Mouse (Mus musculus) 416B (cell line): Measurements from ENCODE around the gene Fam92b.

Experiments
- DNase-seq: peaks from one replicate; pipeline ENCODE4 v3.0.0; 2011; ENCODE audit warnings: low read depth

The Fam92b gene

DNA sequence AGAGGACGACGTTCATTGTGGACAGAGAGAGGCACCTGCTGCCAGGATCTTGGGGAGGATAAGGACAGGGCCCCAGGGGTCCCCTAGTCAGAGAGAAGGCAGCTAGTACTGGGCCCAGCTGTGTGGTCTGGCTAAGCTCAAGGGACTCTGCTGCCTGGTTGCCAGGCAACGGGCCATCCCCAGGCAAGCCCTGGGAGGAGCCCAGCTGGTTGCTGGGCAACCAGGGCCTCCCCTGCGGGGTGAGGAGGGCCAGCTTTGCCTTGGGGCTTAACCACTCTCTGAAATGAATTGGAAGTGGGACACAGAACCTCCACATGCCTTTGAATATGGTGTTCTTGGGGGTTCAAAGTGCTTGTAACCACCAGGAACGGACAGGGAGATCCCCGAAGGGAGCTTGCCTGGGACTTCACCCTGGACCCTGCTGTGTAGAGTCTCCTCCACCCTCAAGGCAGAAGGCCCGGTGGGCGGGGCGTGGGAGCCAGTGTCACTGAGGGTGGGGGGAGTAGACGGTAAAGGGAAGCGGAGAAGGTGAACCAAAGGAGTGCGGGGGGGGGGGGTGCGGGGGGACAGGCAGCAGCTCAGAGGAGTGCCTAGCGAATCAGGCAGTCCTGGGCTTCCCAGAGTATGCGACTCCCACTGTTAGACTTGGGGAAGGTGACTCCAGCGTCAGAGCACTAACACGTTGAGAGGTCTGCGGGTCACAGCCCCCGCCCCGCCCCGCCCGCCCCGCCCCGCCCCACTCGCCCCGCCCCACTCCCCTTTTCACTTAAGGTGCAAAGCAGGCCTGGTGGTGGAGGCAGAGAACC, at the start of gene Fam92b:
Gene Fam92b, minus strand, starts transcription at position 149 of the 806 bp plus-strand sequence.
- no peak for DNase-seq

DNA sequence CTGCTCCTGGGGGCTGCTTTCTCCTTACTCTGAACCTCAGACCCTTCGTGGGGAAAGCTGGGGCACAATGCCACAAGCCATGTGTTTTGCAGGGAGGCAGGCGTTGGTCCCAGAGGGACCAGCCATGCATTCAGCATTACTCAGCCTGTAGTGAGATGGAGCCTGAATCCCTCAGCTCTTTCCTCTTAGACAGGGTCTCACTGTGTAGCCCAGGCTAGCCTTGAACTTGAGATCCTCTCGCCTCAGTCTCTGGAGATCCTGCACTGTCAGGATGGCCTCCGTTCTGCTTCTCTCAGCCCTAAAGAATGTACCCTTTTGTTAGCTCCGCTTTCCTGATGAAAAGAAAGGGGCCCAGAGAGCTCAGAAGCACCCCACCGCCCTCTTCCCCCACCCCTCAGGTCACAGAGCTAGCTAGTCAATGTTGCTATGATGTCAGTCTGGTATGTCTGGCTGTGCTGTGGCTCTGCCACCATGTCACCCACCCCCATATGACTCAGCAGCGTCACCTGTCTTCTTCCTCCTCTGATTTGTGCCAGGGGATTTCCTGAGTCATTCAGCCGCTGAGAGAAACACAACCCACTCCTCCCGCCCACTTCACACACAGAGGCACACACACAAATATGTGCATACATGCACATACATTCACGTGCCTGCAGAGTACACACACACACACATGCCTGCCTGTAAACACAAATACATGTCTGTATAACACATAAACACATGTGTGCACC, 48.3 kb upstream of the Fam92b start:
- DNase-seq: peak; percentile 47

DNA sequence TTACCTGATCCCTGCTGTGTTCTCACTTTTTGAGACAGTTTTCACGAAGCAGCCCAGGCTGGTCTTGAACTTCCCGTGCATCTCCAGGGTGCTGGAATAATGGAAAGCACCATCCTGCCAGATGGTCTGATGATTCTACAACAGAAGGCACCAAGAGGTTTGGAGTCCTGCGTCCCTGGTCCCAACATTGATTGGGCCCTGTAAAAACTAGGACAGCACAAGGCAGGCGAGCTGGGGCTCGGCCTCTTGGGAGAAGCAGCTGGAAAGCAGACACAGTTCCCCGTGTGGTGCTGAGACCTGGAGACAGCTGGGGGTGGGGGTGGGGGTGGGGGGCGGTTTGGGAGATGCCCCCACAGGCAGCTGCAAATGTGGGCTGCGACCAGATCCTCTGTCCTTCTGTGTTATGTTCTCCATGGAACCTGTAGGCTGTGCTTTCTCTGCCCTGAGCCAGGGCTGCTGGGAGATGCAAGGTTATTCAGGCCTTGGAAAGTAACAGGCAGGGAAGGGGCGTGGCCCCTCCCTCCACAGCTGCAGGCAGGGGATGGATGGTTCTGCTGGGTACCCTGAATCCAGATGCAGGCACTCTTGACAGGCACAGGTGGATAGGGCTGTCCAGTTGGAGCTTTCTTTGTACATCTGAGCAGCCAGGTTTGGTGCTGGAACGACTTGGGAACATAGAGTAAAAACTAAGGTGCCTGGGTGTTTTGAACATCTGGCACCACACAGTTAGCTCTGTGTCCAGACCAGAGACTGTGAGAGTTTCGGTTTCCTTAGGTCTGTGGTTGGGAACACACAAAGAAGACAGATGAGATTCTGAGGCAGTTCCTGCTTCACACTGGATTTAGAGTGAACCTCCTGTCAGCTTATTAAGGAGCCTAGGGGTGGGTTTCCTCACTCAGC, 47.5 kb upstream of the Fam92b start:
- DNase-seq: no peak

DNA sequence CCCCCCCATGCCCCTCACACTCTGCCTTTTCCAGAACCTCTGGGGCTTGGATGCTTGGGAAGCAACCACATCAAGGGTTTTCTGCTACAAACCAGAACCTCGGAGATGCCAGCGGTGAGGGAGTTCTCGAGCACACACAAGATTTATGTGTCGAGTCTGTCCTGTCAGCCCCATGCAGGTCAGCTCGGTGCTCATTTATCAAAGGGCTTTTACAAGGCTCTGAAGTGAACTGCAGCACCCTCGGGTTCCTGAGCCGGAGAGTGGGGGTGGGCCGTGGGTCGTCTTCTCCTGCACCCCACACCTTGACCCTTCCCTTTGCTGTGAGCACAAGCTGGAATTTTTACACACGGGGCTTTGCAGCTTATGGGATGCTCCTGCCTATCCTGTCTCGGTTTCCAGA, 45.3 kb upstream of the Fam92b start:
- no peak for DNase-seq

DNA sequence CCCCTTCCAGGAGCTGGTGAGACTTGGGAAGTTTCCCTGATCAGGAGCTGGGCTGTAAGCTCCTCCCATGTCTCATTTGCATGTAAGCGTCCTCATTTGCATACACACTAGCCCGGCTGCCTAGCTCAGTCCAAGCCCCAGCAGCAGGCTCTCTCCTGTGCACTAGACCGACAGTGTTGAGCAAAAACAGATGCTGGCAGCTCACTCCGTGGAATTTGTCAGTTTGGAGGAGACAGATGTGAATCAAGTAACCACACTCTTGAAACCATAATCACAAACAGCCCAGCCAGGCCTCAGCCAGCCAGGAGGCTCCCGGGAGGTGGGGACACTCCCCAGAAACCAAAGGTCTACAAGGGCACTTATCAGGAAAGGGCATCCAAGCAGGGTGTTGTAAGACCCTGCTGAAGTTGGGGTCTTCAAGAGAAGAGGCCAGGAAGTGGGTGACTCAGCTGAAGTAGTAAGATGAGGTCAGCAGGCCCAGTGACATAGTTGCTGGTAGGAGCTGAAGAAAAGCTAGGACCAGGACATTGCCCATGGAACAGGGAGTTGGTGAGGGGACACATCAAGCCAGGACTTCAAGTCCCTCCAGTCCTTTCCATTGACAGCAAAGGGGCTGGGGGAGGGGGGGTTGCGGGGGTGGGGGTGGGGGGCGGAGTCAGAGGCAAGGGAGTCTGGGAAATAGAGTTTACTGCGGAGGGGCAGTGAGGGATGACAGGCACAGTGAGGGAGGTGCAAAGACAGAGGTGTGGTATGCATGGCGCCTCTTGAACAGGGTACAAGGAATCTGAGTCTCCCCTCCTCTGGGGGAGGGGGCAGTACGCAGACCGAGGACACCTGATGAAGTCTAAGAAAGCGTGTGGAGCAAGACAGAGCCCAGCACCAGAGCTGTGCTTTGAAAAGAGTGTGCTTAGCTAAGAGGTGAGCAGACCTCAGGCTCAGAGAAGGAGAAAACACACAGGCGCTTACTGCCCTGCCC, 39.9 kb upstream of the Fam92b start:
- peak; percentile 32 for DNase-seq

DNA sequence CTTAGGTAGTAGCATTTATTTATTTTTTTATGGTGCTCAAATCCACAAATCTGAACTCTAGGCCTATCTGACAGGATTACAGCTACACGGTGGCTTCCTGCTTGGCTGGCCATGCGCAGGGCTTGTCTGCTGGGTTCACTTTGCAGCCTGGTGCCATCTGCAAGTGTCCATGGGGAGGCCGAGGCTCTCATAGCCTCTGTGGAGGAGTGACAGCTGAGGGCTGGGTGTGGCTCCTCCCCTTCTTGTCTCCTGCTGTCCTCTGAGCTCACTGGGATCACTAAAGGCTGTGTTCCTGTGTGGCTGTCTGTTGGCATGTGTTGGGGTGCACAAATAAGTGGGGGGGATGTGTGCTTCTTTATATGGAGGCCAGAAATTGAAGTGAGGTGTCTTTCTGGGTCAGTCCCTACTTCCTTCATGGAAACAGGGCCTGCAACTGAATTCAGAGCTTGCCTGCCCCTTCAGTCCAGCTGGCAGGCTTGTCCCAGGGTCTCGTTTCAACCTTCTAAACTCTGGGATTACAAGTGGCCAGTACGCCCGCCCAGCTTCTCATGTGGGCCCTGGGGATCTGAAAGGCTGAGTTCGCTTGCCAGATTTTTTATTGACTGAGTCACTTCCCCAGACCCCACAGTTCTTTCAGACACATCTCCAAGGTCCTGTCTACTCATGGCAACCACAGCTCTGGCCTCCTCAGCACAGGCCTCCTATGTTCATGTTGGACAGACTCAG, 38.3 kb upstream of the Fam92b start:
- peak; percentile 4 for DNase-seq

DNA sequence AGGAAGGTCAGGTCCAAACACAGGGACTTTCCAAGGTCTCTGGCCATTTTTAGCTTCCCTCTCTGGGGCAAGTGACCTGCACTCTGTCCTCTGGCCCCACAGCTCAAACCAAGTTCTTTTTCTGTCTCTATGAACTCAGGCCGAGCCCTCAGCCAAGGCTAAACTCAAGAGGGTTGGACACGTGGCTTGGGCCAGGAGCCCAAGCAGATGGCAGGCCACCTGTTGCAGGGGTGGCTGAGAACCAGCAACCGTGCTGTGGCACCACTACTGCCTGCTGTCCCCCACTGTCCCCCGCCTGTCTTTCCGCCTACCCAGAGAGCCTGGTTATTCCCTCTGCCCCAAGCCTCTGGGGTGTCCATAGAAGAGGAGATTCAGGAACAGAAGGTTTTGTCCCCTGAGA, 36.7 kb upstream of the Fam92b start:
- DNase-seq: no peak

DNA sequence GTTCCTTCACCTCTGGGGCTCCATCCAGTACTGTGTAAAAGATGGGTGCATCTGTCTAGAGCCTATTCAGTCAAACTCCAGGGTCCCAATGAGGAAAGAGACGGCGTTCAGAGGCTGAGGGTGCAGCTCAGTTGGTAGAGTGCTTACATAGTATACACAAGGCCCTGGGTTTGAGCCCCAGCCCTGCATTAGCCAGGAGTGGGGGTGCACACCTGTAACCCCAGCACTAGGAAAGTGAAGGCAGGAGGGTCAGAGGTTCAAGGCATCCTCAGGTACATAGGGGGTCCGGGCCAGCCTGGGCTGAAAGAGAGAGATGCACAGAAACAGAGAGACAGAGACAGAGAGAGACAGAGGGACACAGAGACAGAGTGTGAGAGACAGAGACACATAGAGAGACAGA, 36.0 kb upstream of the Fam92b start:
- DNase-seq: no peak

DNA sequence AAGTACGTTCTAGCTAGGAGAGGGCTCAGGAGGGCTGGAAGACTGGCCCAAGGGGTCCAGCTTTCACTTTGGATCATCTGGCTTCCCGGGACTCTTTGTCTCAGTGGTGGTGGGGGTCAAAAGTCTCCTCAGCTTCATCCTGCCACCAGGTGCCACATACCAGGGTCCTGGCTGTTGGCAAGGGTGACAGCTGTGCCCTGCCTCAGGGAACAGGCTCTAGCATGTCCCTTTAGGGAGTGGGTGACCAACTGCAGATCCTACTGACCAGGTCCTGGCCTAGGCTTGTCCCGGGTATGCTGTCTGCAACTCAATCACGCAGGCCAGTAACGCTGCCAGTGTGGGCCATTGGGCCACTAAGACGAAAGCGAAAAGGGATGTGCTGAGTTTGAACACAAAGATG, 35.3 kb upstream of the Fam92b start:
- no peak for DNase-seq

DNA sequence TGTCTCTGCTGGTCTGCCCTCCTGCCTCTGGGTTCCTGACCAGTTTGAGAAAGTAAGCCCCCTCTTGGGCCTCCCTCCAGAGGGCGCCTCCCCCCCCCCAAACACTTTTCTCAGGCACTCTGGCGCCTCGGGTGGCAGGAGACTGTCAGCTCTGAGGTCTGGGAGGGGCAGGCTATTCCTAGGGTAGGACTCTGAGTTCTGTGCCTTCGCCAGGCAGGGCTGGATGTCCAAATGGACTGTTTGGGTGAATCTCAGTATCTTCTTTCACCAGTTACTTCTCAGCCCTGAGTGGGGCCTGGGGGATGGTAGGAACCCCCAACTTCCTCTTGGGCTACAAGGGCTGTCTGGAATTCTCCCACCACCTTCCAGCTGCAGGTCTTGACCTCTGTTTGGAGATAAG, 34.1 kb upstream of the Fam92b start:
- DNase-seq: no peak

DNA sequence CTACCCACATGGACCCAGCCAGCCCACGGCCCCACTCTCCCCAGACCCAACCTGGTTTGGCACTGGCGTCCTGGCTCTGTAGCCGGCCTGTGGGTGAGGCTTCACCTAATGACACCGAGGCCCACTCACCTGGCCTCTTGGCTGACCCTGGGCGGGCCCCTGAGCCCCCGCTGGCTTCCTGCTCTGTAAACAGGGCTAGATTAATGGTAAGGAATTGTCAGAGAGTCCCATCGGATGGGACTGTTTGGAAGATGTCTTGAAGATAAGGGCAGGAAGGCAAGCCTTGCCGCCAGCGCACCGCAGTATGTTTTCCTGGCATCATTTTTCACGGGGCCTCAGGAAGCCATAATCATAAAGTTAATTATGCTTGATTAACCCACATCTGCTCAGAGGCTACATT, 30.8 kb upstream of the Fam92b start:
- no peak for DNase-seq

DNA sequence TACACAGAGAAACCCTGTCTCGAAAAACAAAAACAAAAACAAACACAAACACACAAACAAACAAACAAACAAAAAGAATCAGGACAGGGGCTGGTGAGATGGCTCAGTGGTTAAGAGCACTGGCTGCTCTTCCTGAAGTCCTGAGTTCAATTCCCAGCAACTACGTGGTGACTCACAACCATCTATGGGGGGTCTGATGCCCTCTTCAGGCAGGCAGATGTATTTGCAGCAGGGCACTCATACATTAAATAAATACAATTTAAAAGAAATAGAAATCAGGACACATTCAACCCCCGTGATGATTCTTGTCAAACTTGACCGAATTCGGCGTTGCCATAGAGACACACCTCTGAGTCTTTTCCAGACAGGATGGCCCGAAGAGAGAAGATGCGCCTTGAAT, 30.1 kb upstream of the Fam92b start:
- DNase-seq: peak; percentile 16

DNA sequence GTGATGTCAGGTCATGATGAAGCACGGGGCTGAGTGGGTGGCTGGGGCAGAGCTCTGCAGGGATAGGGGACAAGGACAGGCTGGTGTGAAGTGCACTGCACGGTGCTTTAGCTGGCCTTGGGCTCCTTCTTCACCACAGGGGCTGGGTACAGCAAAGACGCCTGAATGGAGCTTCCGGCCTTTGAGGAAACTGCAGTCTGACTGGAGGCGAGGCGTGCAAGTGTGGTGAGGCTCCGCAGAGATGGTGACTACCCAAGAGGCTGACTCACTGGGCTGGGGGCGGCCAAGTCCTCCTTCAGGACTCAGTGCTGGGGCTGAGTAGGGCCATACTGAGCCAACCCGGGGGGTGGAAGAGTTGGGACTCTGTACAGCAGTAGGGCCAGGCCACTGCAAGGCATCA, 28.6 kb upstream of the Fam92b start:
- DNase-seq: peak; percentile 42

DNA sequence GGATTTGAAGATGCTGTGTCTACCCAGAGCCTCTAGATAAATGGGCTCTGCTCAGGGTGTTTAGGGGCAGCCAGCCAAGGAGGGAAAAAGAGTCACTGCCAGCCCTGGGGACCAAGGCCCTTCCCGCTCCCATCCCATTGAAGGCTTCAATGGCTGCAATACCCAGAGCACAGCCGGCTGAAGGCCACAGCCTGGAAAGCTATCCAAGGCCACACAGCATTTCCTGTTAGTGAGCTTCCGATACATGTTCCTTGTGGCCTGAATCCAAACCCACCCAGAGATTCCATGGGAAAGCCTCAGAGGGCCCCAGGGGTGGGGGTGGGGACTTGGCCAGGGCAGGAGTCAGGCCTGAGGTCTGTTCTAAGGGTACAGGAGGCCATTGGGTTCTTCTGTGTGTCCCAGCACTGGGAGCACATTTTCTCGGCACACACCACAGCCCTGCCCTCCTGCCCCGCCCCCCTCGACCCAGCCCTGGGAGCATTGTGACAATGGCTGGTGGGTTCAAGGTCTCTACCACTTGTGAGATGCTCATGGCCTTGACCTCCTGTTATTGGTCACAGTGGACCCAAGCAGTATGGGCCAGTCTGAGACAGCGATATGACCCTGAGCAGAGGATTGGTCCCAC, 27.6 kb upstream of the Fam92b start:
- no peak for DNase-seq

DNA sequence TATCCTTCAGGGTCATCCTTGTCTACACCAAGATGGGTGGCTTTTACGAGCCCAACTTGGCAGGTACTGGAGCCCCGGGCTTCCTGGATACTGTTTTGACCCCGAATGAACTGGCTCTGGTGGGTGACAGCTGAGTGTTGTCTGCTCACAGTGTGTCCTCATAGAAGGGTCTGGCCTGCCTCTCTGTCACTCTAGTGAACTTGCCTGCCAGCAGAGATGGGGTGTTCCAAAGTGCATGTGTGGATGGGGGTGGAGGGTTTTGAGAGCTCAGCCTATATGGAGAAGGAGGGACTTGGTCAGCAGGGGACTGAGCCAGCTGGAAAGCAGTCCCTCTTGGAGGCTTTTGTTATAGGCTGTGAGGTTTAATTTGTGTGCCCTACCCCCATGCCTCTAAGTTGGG, 25.3 kb upstream of the Fam92b start:
- no peak for DNase-seq

DNA sequence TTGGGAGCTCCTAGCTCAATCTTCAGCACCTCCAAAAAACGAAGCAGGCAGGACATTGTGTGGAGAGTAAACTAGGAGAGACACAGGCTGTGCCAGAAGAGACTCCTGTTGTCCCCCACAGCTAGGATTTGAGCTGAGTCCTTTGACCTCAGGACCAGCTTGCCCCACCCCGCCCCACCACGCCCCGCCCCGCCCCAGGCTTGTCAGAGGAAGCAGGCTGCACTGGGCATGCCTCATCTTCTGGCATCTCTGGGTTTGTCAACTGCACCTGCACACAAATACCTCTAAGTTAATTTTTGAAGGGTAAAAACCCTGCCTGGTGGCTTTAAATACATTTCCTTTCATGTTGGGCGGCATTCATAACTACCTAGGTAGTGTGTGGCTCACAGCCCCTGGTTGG, 24.1 kb upstream of the Fam92b start:
- no peak for DNase-seq

DNA sequence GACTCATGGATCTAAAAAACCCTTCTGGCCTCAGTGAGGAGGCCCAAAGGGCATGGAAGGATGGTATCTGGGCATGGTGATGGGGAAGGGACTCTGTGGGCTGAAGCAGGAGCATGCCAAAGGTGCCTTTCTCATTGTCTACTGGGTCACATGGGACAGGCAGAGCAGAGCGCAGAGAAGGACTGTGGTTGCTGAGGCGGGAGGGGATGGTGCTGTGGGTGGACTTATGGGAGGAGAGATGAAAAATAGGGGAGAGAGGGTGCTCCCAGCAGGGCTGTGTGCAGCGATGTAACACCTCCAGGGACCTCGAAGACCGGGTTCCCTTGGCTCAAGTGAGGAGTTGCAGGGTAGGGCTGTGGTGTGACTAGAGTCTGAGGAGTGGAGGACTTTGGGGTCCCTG, 14.9 kb upstream of the Fam92b start:
- DNase-seq: no peak

DNA sequence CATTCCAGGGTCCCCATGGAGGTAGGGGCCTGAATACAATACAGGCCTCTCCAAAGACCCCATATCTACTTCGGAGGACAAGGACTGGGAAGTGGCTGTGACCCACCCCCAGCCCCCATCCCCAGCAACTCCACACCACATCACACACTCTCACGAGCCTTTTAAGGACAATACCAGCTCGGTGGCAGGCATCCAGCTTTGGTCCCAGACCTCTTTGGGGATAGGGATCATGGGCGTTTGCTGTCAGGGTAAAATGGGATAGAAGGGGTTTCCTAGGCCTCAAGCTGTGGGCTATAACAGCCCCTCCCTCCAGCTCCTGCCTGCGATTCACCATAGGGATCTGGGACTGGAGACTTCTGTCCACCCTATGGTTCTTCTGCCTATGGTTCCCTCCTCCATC, 14.4 kb upstream of the Fam92b start:
- no peak for DNase-seq

DNA sequence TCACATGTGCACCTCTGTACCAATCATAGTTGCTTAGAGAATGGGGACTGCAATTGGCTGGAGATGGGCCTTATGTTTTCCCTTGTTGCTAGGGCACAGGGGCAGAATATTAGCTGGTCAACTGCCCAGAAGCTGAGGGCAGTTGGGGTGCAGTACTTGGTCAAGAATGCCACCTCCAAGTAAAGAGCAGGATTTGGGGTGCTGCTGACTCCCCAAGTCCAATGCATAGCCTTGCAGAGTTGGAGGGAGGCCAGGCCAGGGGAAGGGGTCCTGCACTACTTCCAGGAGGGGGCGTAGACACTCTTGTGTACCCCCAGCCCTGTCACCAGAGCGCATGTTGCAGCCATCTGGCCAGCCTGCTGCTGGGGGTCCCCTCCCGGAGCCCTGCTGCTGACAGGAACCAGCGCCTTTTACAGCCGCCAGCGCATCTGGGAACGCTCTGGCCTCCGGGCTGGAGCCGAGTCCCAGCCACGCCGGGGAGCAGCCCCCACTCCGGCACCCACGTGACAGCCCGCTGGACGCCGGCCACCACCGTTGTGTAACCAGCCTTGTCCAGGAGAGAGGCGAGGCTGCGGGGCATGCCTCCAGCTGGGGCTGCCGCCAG, 13.6 kb upstream of the Fam92b start:
- no peak for DNase-seq
